Mouse (Mus musculus) midbrain, embryonic 14.5 days (tissue): ENCODE results near the gene Gm5767. TPM values are rescaled to one million over a fixed set of nuclear protein-coding genes. Genes with fewer than 3 reads are reported as not detected.
"Not testable (repeated sequence)": the region's sequence is repeated elsewhere in the genome, so short reads cannot be mapped to it uniquely, and the experiment has no call there.

ENCODE experiments used
- ATAC-seq: fragments of 200-750 bp; cut with Nextera tagmentation; 2 replicates; pipeline ENCODE4 v1.8.0; 2017; ENCODE audit warnings: moderate number of reproducible peaks, moderate library complexity; ENCODE audit not compliant: low FRiP score, low TSS enrichment
- DNase-seq: peaks from one replicate; pipeline ENCODE4 v3.0.0-alpha.2; 2015
- H3K27ac ChIP-seq: fragments of 300-500 bp; sonication (generic); replicated peaks from 2 replicates; pipeline ENCODE4 v1.5.1; 2014; ENCODE audit warnings: mild to moderate bottlenecking, low read depth, low read length, moderate library complexity
- H3K27me3 ChIP-seq: fragments of 300-500 bp; sonication (generic); 2 replicates; pipeline ENCODE4 v1.6.1; 2014; ENCODE audit warnings: low read length, control low read depth, mixed read lengths; ENCODE audit not compliant: control insufficient read depth, insufficient read depth
- H3K36me3 ChIP-seq: fragments of 300-500 bp; sonication (generic); 2 replicates; pipeline ENCODE4 v1.6.1; 2014; ENCODE audit warnings: low read length, control low read depth; ENCODE audit not compliant: control insufficient read depth, insufficient read depth
- H3K4me1 ChIP-seq: fragments of 300-500 bp; sonication (generic); 2 replicates; pipeline ENCODE4 v1.6.1; 2014; ENCODE audit warnings: mild to moderate bottlenecking, antibody characterized with exemption, low read length, control low read depth; ENCODE audit not compliant: control insufficient read depth, insufficient read depth
- H3K4me2 ChIP-seq: fragments of 300-500 bp; sonication (generic); 2 replicates; pipeline ENCODE4 v1.6.1; 2014; ENCODE audit warnings: mild to moderate bottlenecking, low read length, moderate library complexity
- H3K4me3 ChIP-seq: fragments of 300-500 bp; sonication (generic); replicated peaks from 2 replicates; pipeline ENCODE4 v1.5.1; 2014; ENCODE audit warnings: low read depth, low read length
- H3K9ac ChIP-seq: fragments of 300-500 bp; sonication (generic); replicated peaks from 2 replicates; pipeline ENCODE4 v1.6.1; 2014; ENCODE audit warnings: mild to moderate bottlenecking, low read length, moderate library complexity
- H3K9me3 ChIP-seq: fragments of 300-500 bp; sonication (generic); 2 replicates; pipeline ENCODE4 v1.6.1; 2016; ENCODE audit warnings: low read length, control low read depth, mixed read lengths; ENCODE audit not compliant: control insufficient read depth
- WGBS: fragments of 180-500 bp; shearing (Covaris S2); extraction: QIAGEN DNeasy Blood & Tissue Kit; methylation state at CpG from one replicate; pipeline ENCODE4 v1.1.7; 2014; 5-methylcytosine and 5-hydroxymethylcytosine counted together
- polyA plus RNA-seq: library from polyadenylated mRNA; unstranded; fragments of >200 nt; fragmentation: Nextera tagmentation; extraction: Ambion mirVana; gene quantifications from 2 replicates; pipeline ENCODE4 v1.2.1, GENCODE M21; 2014

The Gm5767 gene
- polyA plus RNA-seq, 1 experiment from 2014 or later, result not detected

DNA sequence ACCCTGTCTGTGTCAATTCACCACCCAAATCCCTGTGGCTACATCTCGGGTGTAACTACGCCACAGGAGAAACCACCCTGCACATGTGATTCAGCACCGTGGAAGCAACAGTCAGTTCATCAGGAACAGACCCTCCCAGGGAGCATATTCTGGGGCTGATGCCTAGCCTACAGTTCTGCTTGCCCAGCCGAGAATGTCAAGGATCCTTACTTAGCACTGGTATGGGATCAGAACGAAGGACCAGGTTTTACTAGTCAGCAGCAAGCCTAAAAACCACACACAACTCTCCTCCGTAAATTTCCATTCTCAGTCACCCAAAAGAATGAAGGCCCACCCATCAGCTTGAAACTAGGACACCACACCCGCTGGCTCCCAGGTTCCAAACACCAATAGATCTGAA lies 51.1 kb downstream of the Gm5767 start:
- ATAC-seq (no peak), DNase-seq (no peak)
- Histone ChIP-seq H3K27ac (no peak overlapping the region), H3K4me1 (peaks cover 30% of the 10 kb centered on the region), H3K4me2 (no peak overlapping the region), H3K4me3 (no peak overlapping the region), H3K9me3 (no peaks in the 10 kb centered on the region), H3K36me3 (no peaks in the 10 kb centered on the region), H3K27me3 (no peaks in the 10 kb centered on the region), H3K9ac (no peak overlapping the region)
- WGBS, result 91% methylated on average over 7 of the region's 7 CpGs

DNA sequence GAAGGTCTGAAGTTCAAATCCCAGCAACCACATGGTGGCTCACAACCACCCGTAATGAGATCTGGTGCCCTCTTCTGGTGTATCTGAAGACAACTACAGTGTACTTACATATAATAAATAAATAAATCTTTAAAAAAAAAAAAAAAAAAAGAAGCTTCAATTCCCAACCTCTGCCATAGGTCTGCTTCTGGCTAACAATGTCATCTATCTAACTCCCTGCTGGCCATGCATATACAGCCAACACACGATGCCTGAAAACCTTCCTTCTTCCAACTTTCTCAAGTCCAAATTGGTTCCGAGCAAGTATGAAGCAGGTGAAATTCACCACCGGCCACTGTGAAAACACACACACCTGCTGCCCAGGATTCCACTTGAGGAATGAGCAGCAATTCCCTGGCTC lies 51.9 kb downstream of the Gm5767 start:
- peaks cover 38% of the 10 kb centered on the region for H3K4me1 ChIP-seq
- H3K4me3 ChIP-seq, H3K36me3 ChIP-seq, H3K27ac ChIP-seq, DNase-seq, H3K27me3 ChIP-seq, H3K9me3 ChIP-seq, H3K9ac ChIP-seq, H3K4me2 ChIP-seq, ATAC-seq: not testable (repeated sequence)
- 97% methylated on average over 3 of the region's 4 CpGs for WGBS

Other genes with a start within 250 kb of the Gm5767 start
- gene Mettl22, start 210.0 kb upstream of the Gm5767 start, polyA plus RNA-seq, result 44.4 and 73.1 TPM in 2 replicates
- 44.2 and 51.2 TPM in 2 replicates for gene Abat, start 167.3 kb upstream of the Gm5767 start, polyA plus RNA-seq
- gene Pmm2, start 43.1 kb upstream of the Gm5767 start, polyA plus RNA-seq, result 36.3 and 41.5 TPM in 2 replicates
- gene Tmem186, start 43.1 kb upstream of the Gm5767 start, polyA plus RNA-seq, result 16.1 and 17.2 TPM in 2 replicates
- 76.4 and 149 TPM in 2 replicates for gene Carhsp1, start 8.6 kb upstream of the Gm5767 start, polyA plus RNA-seq
- 49.9 and 50.0 TPM in 2 replicates for gene Usp7, start 111.5 kb downstream of the Gm5767 start, polyA plus RNA-seq
- gene 1810013L24Rik, start 149.3 kb downstream of the Gm5767 start, polyA plus RNA-seq, result 25.5 and 26.5 TPM in 2 replicates